Mouse (Mus musculus): ENCODE measurements around the gene Kpna4. TPM values are rescaled to one million over a fixed set of nuclear protein-coding genes. Genes with fewer than 3 reads are reported as not detected.
A peak's percentile ranks its signal among the peaks of the same experiment; 100 is the strongest.
"Not testable (repeated sequence)": the region's sequence is repeated elsewhere in the genome, so short reads cannot be mapped to it uniquely, and the experiment has no call there.

Kpna4 gene
- polyA plus RNA-seq, 1 experiment from 2014 or later: 43.3 TPM

DNA sequence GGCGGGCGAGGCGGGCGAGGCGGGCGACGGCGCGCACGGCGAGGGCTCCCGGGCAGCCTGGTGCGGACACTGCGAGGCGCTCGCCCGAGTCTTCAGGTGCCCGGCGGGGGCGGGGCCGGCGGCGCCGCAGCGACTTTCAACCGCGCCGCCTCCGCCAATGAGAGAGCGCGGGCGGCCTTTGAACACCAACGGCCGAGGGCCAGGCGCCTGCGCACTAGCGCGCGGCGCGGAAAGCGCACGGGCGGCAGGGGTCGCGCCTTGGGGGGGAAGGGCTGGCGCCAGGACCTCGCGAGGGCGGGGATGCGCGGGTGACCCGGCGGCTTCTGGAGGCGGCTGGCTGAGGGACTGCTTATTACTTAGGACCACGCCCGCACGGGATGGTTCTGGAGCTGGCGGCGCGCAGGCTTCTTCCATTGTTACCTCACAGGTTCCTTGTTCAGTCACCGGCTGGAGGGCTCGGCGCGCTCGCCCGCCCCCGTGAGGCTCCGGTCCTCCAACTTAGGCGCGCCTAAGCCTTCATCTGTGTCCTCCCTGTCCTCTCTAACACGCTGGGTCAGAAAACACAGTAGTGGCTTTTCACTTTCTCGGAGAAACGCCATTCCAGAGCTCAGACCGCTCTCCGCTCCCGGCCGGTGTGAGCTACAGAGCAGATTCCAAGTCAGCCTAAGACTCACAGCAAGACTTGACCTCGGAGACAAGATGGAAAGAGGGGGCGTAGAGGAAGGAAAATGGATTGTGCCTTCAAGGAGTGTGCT lies 82.1 kb downstream of the Kpna4 start, which contains the start of gene Trim59:
TSS of gene Trim59 (minus strand) at position 111 of the 755 bp plus-strand sequence.
- Histone ChIP-seq H3K4me3 (ENCODE audit: low read depth, low read length) (peak within 1 kb of the TSS; percentile 88), H3K4me1 (ENCODE audit: insufficient read depth) (0 out of 2 replicates have a peak, but pooled peaks cover 4% of the 10 kb centered on the region), H3K27me3 (ENCODE audit: insufficient read depth, low read length) (no peaks in the 10 kb centered on the region), H3K9ac (peak within 1 kb of the TSS; percentile 97), H3K36me3 (ENCODE audit: insufficient read depth) (peaks cover 28% of the 10 kb centered on the region), H3K9me3 (ENCODE audit: low read depth, low read length) (no peaks in the 10 kb centered on the region), H3K4me2 (peak within 1 kb of the TSS; percentile 65), H3K27ac (ENCODE audit: low read depth) (peak within 1 kb of the TSS; percentile 96)
- under 1% methylated on average over 64 of the region's 80 CpGs for WGBS
- DNase-seq: peak; percentile 98
- no peak for TF ChIP-seq CTCF (IDR thresholded peaks at IDR 0.05; ENCODE audit: low read depth)
- ATAC-seq (ENCODE audit: insufficient read depth): peak; percentile 94

DNA sequence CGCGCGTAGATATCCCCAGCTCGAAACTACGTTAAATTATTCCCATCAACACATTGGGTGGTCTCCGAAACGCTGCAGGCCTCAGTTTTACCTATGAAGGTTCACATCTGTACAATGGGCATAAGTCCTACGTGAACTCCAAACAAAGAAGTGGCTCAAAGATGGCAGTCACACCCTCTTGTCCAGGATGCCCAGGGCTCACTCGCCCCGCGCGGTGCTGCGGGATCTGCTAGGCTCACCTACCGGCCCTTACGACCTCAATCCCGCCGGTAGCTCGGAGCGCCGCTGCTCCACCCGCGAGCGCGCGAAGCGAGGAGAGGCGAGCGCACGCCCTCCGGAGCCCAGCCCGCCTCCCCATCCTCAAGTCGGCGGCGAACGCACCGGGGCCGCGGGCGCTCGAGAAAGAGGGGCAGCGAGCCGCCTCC lies 82.7 kb downstream of the Kpna4 start:
- H3K9me3 ChIP-seq (ENCODE audit: low read depth, low read length): no peaks in the 10 kb centered on the region
- H3K4me3 ChIP-seq (ENCODE audit: low read depth, low read length): peak overlapping the region; percentile 88
- under 1% methylated on average over 40 of the region's 42 CpGs for WGBS
- H3K36me3 ChIP-seq (ENCODE audit: insufficient read depth): peaks cover 34% of the 10 kb centered on the region
- 0 out of 2 replicates have a peak, but pooled peaks cover 4% of the 10 kb centered on the region for H3K4me1 ChIP-seq (ENCODE audit: insufficient read depth)
- DNase-seq (peak; percentile 70), ATAC-seq (ENCODE audit: insufficient read depth) (peak; percentile 57)
- no peaks in the 10 kb centered on the region for H3K27me3 ChIP-seq (ENCODE audit: insufficient read depth, low read length)
- no peak for TF ChIP-seq CTCF (IDR thresholded peaks at IDR 0.05; ENCODE audit: low read depth)
- peak overlapping the region; percentile 97 for H3K9ac ChIP-seq
- H3K4me2 ChIP-seq: peak overlapping the region; percentile 65
- H3K27ac ChIP-seq (ENCODE audit: low read depth): peak overlapping the region; percentile 96

DNA sequence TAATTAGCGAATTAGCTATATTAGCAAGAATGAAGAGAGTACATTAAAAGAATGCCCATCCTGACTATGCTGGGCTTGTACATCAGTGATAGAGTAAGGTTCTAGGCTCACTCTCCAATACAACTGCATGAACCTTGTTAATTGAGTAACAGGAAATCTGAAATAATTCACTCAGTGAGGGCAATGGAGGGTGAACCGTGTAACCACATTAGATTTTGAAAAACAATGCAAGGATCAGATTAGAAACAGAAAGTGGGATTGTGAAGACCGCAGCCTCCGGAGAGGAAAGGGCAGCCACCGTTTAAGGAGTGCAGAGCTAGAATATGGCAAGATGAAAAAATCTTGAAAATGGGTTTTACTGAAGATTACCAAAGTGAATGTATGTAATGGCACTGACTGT lies 85.6 kb downstream of the Kpna4 start:
- WGBS: 73% methylated on average over 5 of the region's 5 CpGs
- peak overlapping the region; percentile 31 for H3K4me3 ChIP-seq (ENCODE audit: low read depth, low read length)

DNA sequence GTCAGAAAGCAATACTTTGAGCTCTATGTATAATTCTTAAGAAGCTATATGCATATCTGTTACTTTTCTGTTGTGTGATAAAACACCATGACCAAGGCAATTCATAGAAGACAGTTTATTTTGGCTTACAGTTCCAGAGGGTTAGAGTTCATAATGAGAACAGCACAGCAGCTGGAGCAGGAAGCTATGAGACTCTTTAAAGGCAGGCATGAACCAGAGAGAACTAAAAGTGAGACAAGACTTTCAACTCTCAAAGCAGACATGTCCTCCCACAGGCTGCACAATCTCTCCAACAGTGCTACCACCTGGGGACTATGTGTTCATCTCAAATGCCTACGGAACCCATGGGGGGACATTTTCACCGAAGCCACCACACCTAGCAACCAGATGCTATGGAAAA lies 86.8 kb downstream of the Kpna4 start:
- DNase-seq: no peak
- H3K27me3 ChIP-seq (ENCODE audit: insufficient read depth, low read length): no peaks in the 10 kb centered on the region
- H3K9me3 ChIP-seq (ENCODE audit: low read depth, low read length): no peaks in the 10 kb centered on the region
- H3K9ac ChIP-seq: no peak overlapping the region
- H3K4me2 ChIP-seq: peak overlapping the region; percentile 54
- no peak for TF ChIP-seq CTCF (IDR thresholded peaks at IDR 0.05; ENCODE audit: low read depth)
- H3K4me1 ChIP-seq (ENCODE audit: insufficient read depth): no peaks in the 10 kb centered on the region
- no peak for ATAC-seq (ENCODE audit: insufficient read depth)
- no peak overlapping the region for H3K27ac ChIP-seq (ENCODE audit: low read depth)
- peaks cover 62% of the 10 kb centered on the region for H3K36me3 ChIP-seq (ENCODE audit: insufficient read depth)
- WGBS: 92% methylated on average over 2 of the region's 2 CpGs
- H3K4me3 ChIP-seq (ENCODE audit: low read depth, low read length): no peak overlapping the region

More for the DNA sequence above, 85.6 kb downstream of the Kpna4 start:
- ATAC-seq (ENCODE audit: insufficient read depth): no peak
- Histone ChIP-seq H3K9me3 (ENCODE audit: low read depth, low read length) (no peaks in the 10 kb centered on the region), H3K27me3 (ENCODE audit: insufficient read depth, low read length) (no peaks in the 10 kb centered on the region), H3K4me1 (ENCODE audit: insufficient read depth) (0 out of 2 replicates have a peak, but pooled peaks cover 4% of the 10 kb centered on the region), H3K36me3 (ENCODE audit: insufficient read depth) (peaks cover 52% of the 10 kb centered on the region), H3K27ac (ENCODE audit: low read depth) (no peak overlapping the region), H3K9ac (peak overlapping the region; percentile 35; the same call in 1 of the 2 replicates), H3K4me2 (peak overlapping the region; percentile 54)
- no peak for TF ChIP-seq CTCF (IDR thresholded peaks at IDR 0.05; ENCODE audit: low read depth)
- DNase-seq: no peak

DNA sequence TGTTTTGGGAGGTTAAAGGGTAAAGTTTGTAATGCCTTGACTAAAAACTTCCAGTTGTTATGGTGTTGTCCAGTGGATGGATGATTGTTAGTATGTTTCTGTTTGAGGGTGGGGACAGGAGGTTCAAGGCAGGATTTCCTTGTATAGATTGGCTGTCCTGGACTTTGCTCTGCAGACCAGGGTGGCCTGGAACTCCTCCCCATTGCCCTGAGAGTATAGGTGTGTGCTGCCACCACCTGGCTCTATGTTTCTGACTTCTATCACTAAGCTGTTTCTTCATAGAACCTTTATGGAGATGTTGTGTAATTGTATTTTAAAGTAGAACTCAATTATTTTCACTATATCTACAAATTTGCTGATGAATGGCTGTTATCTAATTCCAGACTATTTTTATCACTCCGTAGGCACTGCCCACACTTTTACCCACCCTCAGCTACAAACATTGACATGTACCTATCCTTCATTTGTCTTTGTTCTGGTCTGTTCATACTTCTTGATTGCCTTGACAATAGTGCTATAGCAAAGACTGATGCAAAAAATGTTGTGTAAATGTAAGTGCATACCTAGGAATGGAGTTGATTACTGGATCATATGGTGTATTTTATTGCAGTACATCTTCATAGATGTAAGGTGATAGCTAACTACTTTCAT lies 100.7 kb downstream of the Kpna4 start:
- no peak overlapping the region for H3K4me2 ChIP-seq
- no peak overlapping the region for H3K4me3 ChIP-seq (ENCODE audit: low read depth, low read length)
- no peak overlapping the region for H3K27ac ChIP-seq (ENCODE audit: low read depth)
- no peaks in the 10 kb centered on the region for H3K9me3 ChIP-seq (ENCODE audit: low read depth, low read length)
- H3K9ac ChIP-seq: no peak overlapping the region
- H3K27me3 ChIP-seq (ENCODE audit: insufficient read depth, low read length): no peaks in the 10 kb centered on the region
- DNase-seq (no peak), ATAC-seq (ENCODE audit: insufficient read depth) (no peak)
- H3K36me3 ChIP-seq (ENCODE audit: insufficient read depth): peaks cover 84% of the 10 kb centered on the region
- no peaks in the 10 kb centered on the region for H3K4me1 ChIP-seq (ENCODE audit: insufficient read depth)
- 91% methylated on average over 1 of the region's 1 CpGs for WGBS
- no peak for TF ChIP-seq CTCF (IDR thresholded peaks at IDR 0.05; ENCODE audit: low read depth)

DNA sequence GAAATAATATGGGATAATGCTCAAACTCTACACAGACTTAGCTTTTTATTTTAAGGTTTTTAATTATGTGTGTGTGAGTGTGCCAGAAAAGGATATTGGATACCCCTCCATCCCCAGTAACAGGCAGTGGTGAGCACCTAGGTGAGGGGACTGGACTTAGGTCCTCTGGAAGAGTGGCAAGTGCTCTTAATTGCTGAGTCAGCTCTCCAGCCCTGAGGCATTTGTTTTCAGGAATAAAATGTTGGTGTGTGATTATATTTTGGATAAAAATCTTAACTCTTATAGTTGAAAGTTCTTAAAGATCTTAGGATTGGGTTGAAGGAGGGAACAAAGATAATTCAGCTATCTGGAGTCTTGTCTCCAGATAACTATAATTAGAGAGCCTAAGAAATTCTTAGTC lies 106.1 kb downstream of the Kpna4 start:
- Histone ChIP-seq H3K27me3 (ENCODE audit: insufficient read depth, low read length) (no peaks in the 10 kb centered on the region), H3K27ac (ENCODE audit: low read depth) (no peak overlapping the region), H3K4me2 (no peak overlapping the region), H3K4me1 (ENCODE audit: insufficient read depth) (no peaks in the 10 kb centered on the region), H3K9ac (no peak overlapping the region), H3K9me3 (ENCODE audit: low read depth, low read length) (no peaks in the 10 kb centered on the region), H3K4me3 (ENCODE audit: low read depth, low read length) (no peak overlapping the region), H3K36me3 (ENCODE audit: insufficient read depth) (peaks cover 89% of the 10 kb centered on the region)
- ATAC-seq (ENCODE audit: insufficient read depth) (no peak), DNase-seq (no peak)
- no peak for TF ChIP-seq CTCF (IDR thresholded peaks at IDR 0.05; ENCODE audit: low read depth)

DNA sequence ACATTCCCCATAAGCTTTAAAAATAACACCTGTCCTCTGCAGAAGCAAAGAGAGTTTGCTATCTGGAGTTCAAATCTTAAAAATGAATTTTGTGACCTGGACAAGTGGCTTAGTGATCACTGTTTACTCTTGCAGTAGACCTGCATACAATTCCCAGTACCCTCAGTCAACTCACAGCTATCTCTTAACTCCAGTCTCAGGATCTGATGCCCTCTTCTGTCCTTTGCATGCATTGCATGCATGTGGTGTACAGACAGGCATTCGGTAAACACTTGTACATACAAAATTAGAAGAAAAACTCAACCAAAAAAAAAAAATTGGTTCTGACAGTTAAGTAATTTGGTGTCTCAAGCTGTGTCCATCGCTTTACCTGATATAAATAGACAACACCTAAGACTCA lies 106.6 kb downstream of the Kpna4 start:
- Histone ChIP-seq H3K4me1 (ENCODE audit: insufficient read depth) (no peaks in the 10 kb centered on the region), H3K4me3 (ENCODE audit: low read depth, low read length) (no peak overlapping the region), H3K9ac (no peak overlapping the region), H3K36me3 (ENCODE audit: insufficient read depth) (peaks cover 85% of the 10 kb centered on the region), H3K9me3 (ENCODE audit: low read depth, low read length) (no peaks in the 10 kb centered on the region), H3K27me3 (ENCODE audit: insufficient read depth, low read length) (no peaks in the 10 kb centered on the region), H3K27ac (ENCODE audit: low read depth) (no peak overlapping the region), H3K4me2 (no peak overlapping the region)
- peak; percentile 46 for DNase-seq
- TF ChIP-seq CTCF (IDR thresholded peaks at IDR 0.05; ENCODE audit: low read depth): peak; percentile 41
- no peak for ATAC-seq (ENCODE audit: insufficient read depth)
- WGBS: 92% methylated on average over 2 of the region's 2 CpGs

DNA sequence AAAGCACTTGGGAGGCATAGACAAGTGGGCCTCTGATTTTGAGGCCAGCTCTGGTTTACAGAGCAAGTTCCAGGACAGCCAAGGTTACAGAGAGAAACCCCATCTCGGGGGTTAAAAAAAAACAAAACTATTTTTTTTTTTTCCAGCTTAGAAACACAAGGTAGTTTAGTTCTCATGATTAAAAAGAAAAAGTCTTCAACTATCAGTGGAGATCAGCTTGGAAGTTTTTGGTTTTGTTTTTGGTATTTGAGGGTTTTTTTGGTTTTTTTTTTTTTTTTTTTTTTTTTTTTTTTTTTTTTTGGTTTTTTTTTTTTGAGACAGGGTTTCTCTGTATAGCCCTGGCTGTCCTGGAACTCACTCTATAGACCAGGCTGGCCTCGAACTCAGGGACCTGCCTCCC lies 108.3 kb downstream of the Kpna4 start:
- not testable (repeated sequence) for H3K27ac ChIP-seq (ENCODE audit: low read depth); H3K27me3 ChIP-seq (ENCODE audit: insufficient read depth, low read length); DNase-seq; H3K4me1 ChIP-seq (ENCODE audit: insufficient read depth); H3K4me3 ChIP-seq (ENCODE audit: low read depth, low read length); H3K4me2 ChIP-seq; ATAC-seq (ENCODE audit: insufficient read depth); H3K9me3 ChIP-seq (ENCODE audit: low read depth, low read length); H3K9ac ChIP-seq
- WGBS: 92% methylated on average over 2 of the region's 2 CpGs
- peaks cover 84% of the 10 kb centered on the region for H3K36me3 ChIP-seq (ENCODE audit: insufficient read depth)
